Mouse (Mus musculus) midbrain, embryonic 12.5 days (tissue): ENCODE measurements around the gene Clstn2. TPM values are rescaled to one million over a fixed set of nuclear protein-coding genes. Genes with fewer than 3 reads are reported as not detected.

Experiments used
- ATAC-seq: fragments of 200-750 bp; cut with Nextera tagmentation; 2 replicates; pipeline ENCODE4 v1.8.0; 2017; ENCODE audit warnings: low read depth, moderate TSS enrichment, moderate library complexity; ENCODE audit not compliant: low FRiP score
- H3K27ac ChIP-seq: fragments of 300-500 bp; sonication (generic); replicated peaks from 2 replicates; pipeline ENCODE4 v1.5.1; 2016; ENCODE audit warnings: mild to moderate bottlenecking
- H3K27me3 ChIP-seq: fragments of 300-500 bp; sonication (generic); 2 replicates; pipeline ENCODE4 v1.6.1; 2016; ENCODE audit warnings: mild to moderate bottlenecking
- H3K36me3 ChIP-seq: fragments of 300-500 bp; sonication (generic); 2 replicates; pipeline ENCODE4 v1.6.1; 2016
- H3K4me1 ChIP-seq: fragments of 300-500 bp; sonication (generic); 2 replicates; pipeline ENCODE4 v1.6.1; 2016
- H3K4me2 ChIP-seq: fragments of 300-500 bp; sonication (generic); replicated peaks from 2 replicates; pipeline ENCODE4 v1.6.1; 2016; ENCODE audit warnings: mild to moderate bottlenecking, moderate library complexity
- H3K4me3 ChIP-seq: fragments of 300-500 bp; sonication (generic); 2 replicates; pipeline ENCODE4 v1.5.1; 2016; ENCODE audit warnings: mild to moderate bottlenecking
- H3K9ac ChIP-seq: fragments of 300-500 bp; sonication (generic); replicated peaks from 2 replicates; pipeline ENCODE4 v1.6.1; 2016; ENCODE audit warnings: mild to moderate bottlenecking, moderate library complexity
- H3K9me3 ChIP-seq: fragments of 300-500 bp; sonication (generic); 2 replicates; pipeline ENCODE4 v1.6.1; 2016; ENCODE audit warnings: mild to moderate bottlenecking
- WGBS: fragments of 180-500 bp; shearing (Covaris S2); methylation state at CpG from one replicate; pipeline ENCODE4 v1.1.7; 2016; 5-methylcytosine and 5-hydroxymethylcytosine counted together
- polyA plus RNA-seq: library from polyadenylated mRNA; unstranded; fragments of >200 nt; fragmentation: Nextera tagmentation; extraction: Ambion mirVana; gene quantifications from 2 replicates; pipeline ENCODE4 v1.2.1, GENCODE M21; 2016

The Clstn2 gene
- polyA plus RNA-seq, 1 experiment from 2014 or later, result 3.4 TPM

GRCm38 (mm10) chr9:97816143-97816805, 216.7 kb downstream of the Clstn2 start:
- Histone ChIP-seq H3K4me1 (no peaks in the 10 kb centered on the region), H3K27me3 (no peaks in the 10 kb centered on the region), H3K9ac (no peak overlapping the region), H3K27ac (no peak overlapping the region), H3K4me2 (no peak overlapping the region), H3K4me3 (no peak overlapping the region), H3K36me3 (no peaks in the 10 kb centered on the region), H3K9me3 (no peaks in the 10 kb centered on the region)
- 75% methylated on average over 3 of the region's 3 CpGs for WGBS
- ATAC-seq, result no peak

DNA sequence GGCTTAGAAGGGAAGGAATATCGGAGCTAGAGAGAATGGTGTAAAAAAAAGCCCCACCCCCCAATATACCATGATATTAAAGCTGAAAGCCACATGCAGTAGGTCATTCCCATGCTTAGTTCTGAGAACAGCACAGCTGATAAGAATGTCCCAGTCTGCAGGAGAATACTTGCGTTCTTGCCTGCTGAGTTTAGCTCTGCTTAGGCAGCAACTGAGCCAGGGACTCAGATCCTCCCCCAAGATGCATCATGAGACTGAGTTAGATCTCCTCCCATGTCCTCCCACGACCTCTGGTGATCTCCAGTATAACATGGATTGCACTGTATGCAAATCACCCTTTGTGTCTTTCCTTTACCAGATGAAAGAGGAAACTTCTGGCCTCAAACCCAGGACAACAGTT, 219.8 kb downstream of the Clstn2 start:
- H3K4me3 ChIP-seq, result no peak overlapping the region
- no peaks in the 10 kb centered on the region for H3K27me3 ChIP-seq
- H3K36me3 ChIP-seq, result no peaks in the 10 kb centered on the region
- H3K27ac ChIP-seq, result no peak overlapping the region
- H3K9me3 ChIP-seq, result no peaks in the 10 kb centered on the region
- no peak overlapping the region for H3K9ac ChIP-seq
- WGBS, result 56% methylated on average over 3 of the region's 3 CpGs
- ATAC-seq, result no peak
- no peak overlapping the region for H3K4me2 ChIP-seq
- H3K4me1 ChIP-seq, result no peaks in the 10 kb centered on the region

DNA sequence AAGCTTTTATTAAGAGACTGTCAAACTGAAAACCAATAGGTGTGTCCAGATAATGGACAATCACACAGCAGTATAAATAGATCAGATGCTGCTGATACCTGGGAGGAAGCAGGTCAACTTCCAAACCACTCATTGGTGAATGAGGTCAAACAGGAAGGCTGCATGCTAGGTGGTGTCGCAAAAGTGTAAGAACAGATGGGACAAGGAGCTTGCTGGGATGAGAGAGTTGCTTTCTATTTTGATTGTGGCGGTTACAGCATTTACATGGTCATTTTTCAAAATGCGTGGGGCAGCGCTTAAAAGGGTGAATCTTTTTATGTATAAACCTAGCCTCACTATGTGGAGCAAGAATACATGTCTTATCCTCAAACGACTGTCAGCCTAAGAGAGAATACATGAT, 225.9 kb downstream of the Clstn2 start:
- no peak for ATAC-seq
- WGBS, result 89% methylated on average over 5 of the region's 5 CpGs
- Histone ChIP-seq H3K36me3 (no peaks in the 10 kb centered on the region), H3K9me3 (no peaks in the 10 kb centered on the region), H3K4me3 (no peak overlapping the region), H3K4me1 (no peaks in the 10 kb centered on the region), H3K9ac (no peak overlapping the region), H3K27me3 (no peaks in the 10 kb centered on the region), H3K4me2 (no peak overlapping the region), H3K27ac (no peak overlapping the region)

DNA sequence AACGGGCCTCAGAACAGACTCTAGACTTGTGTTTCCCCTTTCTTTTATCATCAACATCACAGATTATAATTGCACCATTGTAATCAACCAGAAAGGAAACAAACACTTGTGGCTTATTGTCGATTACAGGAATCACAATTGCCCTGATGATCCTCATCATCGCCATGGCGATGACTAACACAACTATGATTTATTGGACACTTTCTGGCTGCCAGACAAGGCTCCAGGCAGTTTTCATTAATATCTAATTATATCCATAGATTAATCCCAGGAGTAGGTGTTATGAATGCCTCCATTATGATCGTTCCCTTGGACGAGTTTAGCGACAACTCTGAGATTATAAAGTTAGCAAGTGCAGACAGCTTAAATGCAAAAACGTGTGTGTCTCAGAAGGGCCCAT, 239.3 kb downstream of the Clstn2 start:
- WGBS, result 73% methylated on average over 8 of the region's 8 CpGs
- Histone ChIP-seq H3K9ac (no peak overlapping the region), H3K4me3 (no peak overlapping the region)

GRCm38 (mm10) chr9:97788151-97788670, 244.8 kb downstream of the Clstn2 start:
- Histone ChIP-seq H3K4me1 (no peaks in the 10 kb centered on the region), H3K4me2 (no peak overlapping the region), H3K9me3 (no peaks in the 10 kb centered on the region), H3K27me3 (no peaks in the 10 kb centered on the region), H3K27ac (no peak overlapping the region), H3K9ac (no peak overlapping the region), H3K36me3 (no peaks in the 10 kb centered on the region), H3K4me3 (no peak overlapping the region)
- 82% methylated on average over 5 of the region's 5 CpGs for WGBS
- ATAC-seq, result no peak

More for the DNA sequence above, 239.3 kb downstream of the Clstn2 start:
- H3K27me3 ChIP-seq, result no peaks in the 10 kb centered on the region
- no peaks in the 10 kb centered on the region for H3K36me3 ChIP-seq
- ATAC-seq, result no peak
- no peak overlapping the region for H3K27ac ChIP-seq
- no peaks in the 10 kb centered on the region for H3K9me3 ChIP-seq
- H3K4me2 ChIP-seq, result no peak overlapping the region
- no peaks in the 10 kb centered on the region for H3K4me1 ChIP-seq

DNA sequence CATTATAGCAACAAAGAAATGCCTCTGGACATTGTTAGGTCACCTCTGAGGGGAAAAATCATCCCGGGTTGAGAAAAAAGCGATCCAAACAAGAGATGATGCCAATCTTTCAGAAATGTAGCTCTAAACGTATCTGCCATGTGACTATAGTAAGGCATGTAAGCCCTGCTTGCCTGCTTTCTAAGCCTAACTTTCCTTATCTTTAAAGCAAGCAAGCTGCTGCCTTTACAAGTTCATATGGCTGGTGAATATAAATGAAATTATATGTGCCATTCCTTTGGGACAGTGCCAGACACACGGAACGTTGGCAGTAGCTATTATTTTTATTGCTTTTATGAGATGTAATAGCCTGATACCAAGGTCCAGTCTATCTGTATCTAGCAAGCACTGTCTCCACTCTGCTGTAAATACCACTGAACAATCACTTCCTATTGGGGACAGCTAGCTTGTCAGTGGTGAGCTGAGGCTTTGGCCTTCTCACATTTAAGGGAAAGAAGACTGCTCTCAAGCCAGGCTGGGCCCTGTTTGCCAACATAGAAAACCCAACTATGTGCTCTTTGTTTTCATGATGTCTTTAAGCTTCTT, 252.9 kb downstream of the Clstn2 start:
- Histone ChIP-seq H3K4me3 (no peak overlapping the region), H3K9me3 (no peaks in the 10 kb centered on the region), H3K4me1 (no peaks in the 10 kb centered on the region), H3K4me2 (no peak overlapping the region), H3K36me3 (no peaks in the 10 kb centered on the region), H3K27ac (no peak overlapping the region), H3K27me3 (no peaks in the 10 kb centered on the region), H3K9ac (no peak overlapping the region)
- WGBS, result 86% methylated on average over 5 of the region's 5 CpGs
- no peak for ATAC-seq

DNA sequence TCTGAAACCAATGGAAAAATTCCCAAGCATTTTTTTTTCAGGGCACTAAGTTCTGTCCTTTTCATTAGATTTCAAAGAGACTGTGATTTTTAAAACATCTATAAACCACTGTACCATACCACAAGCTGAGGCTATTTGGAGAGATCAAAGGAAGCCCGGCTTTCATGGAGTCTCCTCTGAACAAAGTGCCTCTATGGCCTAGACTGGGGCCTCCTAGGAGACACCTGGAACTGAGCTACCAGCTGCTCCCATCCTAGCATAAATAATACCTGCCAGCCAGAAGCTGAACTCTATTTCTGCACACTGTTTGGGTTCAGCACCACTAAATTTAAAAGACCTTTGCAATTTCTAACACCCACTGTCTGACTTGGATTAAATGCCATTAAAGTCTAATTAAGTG, 257.2 kb downstream of the Clstn2 start:
- 77% methylated on average over 1 of the region's 1 CpGs for WGBS
- Histone ChIP-seq H3K9me3 (no peaks in the 10 kb centered on the region), H3K9ac (no peak overlapping the region), H3K4me2 (no peak overlapping the region), H3K4me3 (no peak overlapping the region), H3K27ac (no peak overlapping the region), H3K36me3 (no peaks in the 10 kb centered on the region), H3K27me3 (no peaks in the 10 kb centered on the region), H3K4me1 (no peaks in the 10 kb centered on the region; the same call in 1 of the 2 replicates)
- no peak for ATAC-seq

DNA sequence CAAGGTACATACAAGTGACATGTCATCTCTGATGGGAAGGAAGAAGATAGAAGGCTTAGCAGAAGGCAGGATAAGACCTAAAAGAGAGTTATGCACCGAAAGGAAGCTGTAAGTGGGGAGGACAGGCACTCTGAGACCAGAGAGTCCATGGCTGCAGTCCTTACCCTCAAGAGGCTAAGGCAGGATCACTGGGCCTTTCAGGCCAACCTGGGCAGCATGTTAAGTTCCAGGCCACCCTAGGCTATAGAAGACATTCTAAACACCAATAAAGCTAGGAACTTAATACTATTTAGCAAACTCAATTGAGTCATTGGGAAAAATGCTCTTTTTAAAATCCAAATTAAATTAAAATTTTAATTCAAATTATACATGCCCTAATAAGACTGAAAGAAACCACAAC, 258.0 kb downstream of the Clstn2 start:
- ATAC-seq, result no peak
- Histone ChIP-seq H3K4me2 (no peak overlapping the region), H3K4me3 (no peak overlapping the region), H3K36me3 (no peaks in the 10 kb centered on the region), H3K27me3 (no peaks in the 10 kb centered on the region), H3K9me3 (no peaks in the 10 kb centered on the region), H3K9ac (no peak overlapping the region), H3K27ac (no peak overlapping the region), H3K4me1 (no peaks in the 10 kb centered on the region; the same call in 1 of the 2 replicates)
- 89% methylated on average over 1 of the region's 1 CpGs for WGBS

- Histone ChIP-seq H3K9me3 (no peaks in the 10 kb centered on the region), H3K4me3 (no peak overlapping the region)
- WGBS, result 86% methylated on average over 3 of the region's 3 CpGs
These were observed 259.1 kb downstream of the Clstn2 start for GRCm38 (mm10) chr9:97773911-97774310.

GRCm38 (mm10) chr9:97772431-97772830, 260.6 kb downstream of the Clstn2 start:
- WGBS, result 61% methylated on average over 3 of the region's 3 CpGs
- Histone ChIP-seq H3K27ac (no peak overlapping the region), H3K9me3 (no peaks in the 10 kb centered on the region), H3K4me1 (no peaks in the 10 kb centered on the region; the same call in 1 of the 2 replicates), H3K27me3 (no peaks in the 10 kb centered on the region), H3K9ac (no peak overlapping the region), H3K4me3 (no peak overlapping the region), H3K4me2 (no peak overlapping the region), H3K36me3 (no peaks in the 10 kb centered on the region)
- no peak for ATAC-seq

More at GRCm38 (mm10) chr9:97773911-97774310, 259.1 kb downstream of the Clstn2 start:
- H3K36me3 ChIP-seq, result no peaks in the 10 kb centered on the region
- no peak for ATAC-seq
- no peak overlapping the region for H3K4me2 ChIP-seq
- no peak overlapping the region for H3K9ac ChIP-seq
- H3K27ac ChIP-seq, result no peak overlapping the region
- H3K4me1 ChIP-seq, result no peaks in the 10 kb centered on the region; the same call in 1 of the 2 replicates
- H3K27me3 ChIP-seq, result no peaks in the 10 kb centered on the region

GRCm38 (mm10) chr9:97769331-97769730, 263.6 kb downstream of the Clstn2 start:
- Histone ChIP-seq H3K27ac (no peak overlapping the region), H3K4me1 (no peaks in the 10 kb centered on the region; the same call in 1 of the 2 replicates), H3K27me3 (no peaks in the 10 kb centered on the region), H3K4me2 (no peak overlapping the region), H3K36me3 (no peaks in the 10 kb centered on the region), H3K9me3 (no peaks in the 10 kb centered on the region), H3K9ac (no peak overlapping the region), H3K4me3 (no peak overlapping the region)
- no peak for ATAC-seq
- WGBS, result 64% methylated on average over 5 of the region's 5 CpGs

GRCm38 (mm10) chr9:97765251-97765767, 267.7 kb downstream of the Clstn2 start:
- H3K4me3 ChIP-seq, result no peak overlapping the region
- no peaks in the 10 kb centered on the region for H3K36me3 ChIP-seq
- H3K4me1 ChIP-seq, result no peaks in the 10 kb centered on the region; the same call in 1 of the 2 replicates
- H3K4me2 ChIP-seq, result no peak overlapping the region
- no peak overlapping the region for H3K9ac ChIP-seq
- H3K27me3 ChIP-seq, result no peaks in the 10 kb centered on the region
- no peak for ATAC-seq
- H3K27ac ChIP-seq, result no peak overlapping the region
- 94% methylated on average over 6 of the region's 6 CpGs for WGBS
- H3K9me3 ChIP-seq, result no peaks in the 10 kb centered on the region
